Mouse (Mus musculus) hindbrain, postnatal 0 days (tissue): ENCODE results near the gene Plch1. TPM values are rescaled to one million over a fixed set of nuclear protein-coding genes. Genes with fewer than 3 reads are reported as not detected.

Source experiments
- ATAC-seq: fragments of 200-750 bp; cut with Nextera tagmentation; 2 replicates; pipeline ENCODE4 v1.8.0; 2017; ENCODE audit warnings: mild to moderate bottlenecking, moderate TSS enrichment, moderate library complexity
- DNase-seq: peaks from one replicate; pipeline ENCODE4 v3.0.0-alpha.2; 2015; ENCODE audit warnings: low spot score
- H3K27ac ChIP-seq: fragments of 300-500 bp; sonication (generic); 2 replicates; pipeline ENCODE4 v1.5.1; 2014; ENCODE audit warnings: mild to moderate bottlenecking
- H3K27me3 ChIP-seq: fragments of 300-500 bp; sonication (generic); 2 replicates; pipeline ENCODE4 v1.6.1; 2014; ENCODE audit warnings: low read length, mixed read lengths; ENCODE audit not compliant: insufficient read depth
- H3K36me3 ChIP-seq: fragments of 300-500 bp; sonication (generic); 2 replicates; pipeline ENCODE4 v1.6.1; 2014; ENCODE audit warnings: low read length, mixed read lengths; ENCODE audit not compliant: insufficient read depth
- H3K4me1 ChIP-seq: fragments of 300-500 bp; sonication (generic); 2 replicates; pipeline ENCODE4 v1.6.1; 2014; ENCODE audit warnings: antibody characterized with exemption, low read length, mixed read lengths; ENCODE audit not compliant: insufficient read depth
- H3K4me2 ChIP-seq: fragments of 300-500 bp; sonication (generic); 2 replicates; pipeline ENCODE4 v1.6.1; 2014; ENCODE audit warnings: low read depth, mild to moderate bottlenecking, low read length, moderate library complexity, mixed read lengths
- H3K4me3 ChIP-seq: fragments of 300-500 bp; sonication (generic); 2 replicates; pipeline ENCODE4 v1.5.1; 2014; ENCODE audit warnings: low read length
- H3K9ac ChIP-seq: fragments of 300-500 bp; sonication (generic); replicated peaks from 2 replicates; pipeline ENCODE4 v1.6.1; 2014; ENCODE audit warnings: mild to moderate bottlenecking, low read length, moderate library complexity, mixed read lengths
- H3K9me3 ChIP-seq: fragments of 300-500 bp; sonication (generic); 2 replicates; pipeline ENCODE4 v1.6.1; 2016; ENCODE audit warnings: low read length, mixed read lengths
- CTCF ChIP-seq: IDR thresholded peaks from 2 replicates; pipeline ENCODE4 v1.5.1; 2016; ENCODE audit warnings: antibody characterized with exemption, control low read depth, low read depth
- WGBS: fragments of 180-500 bp; shearing (Covaris S2); extraction: QIAGEN DNeasy Blood & Tissue Kit; methylation state at CpG from one replicate; pipeline ENCODE4 v1.1.7; 2014; 5-methylcytosine and 5-hydroxymethylcytosine counted together
- polyA plus RNA-seq: library from polyadenylated mRNA; unstranded; fragments of >200 nt; fragmentation: Nextera tagmentation; extraction: Ambion mirVana; gene quantifications from 2 replicates; pipeline ENCODE4 v1.2.1, GENCODE M21; 2015
- total RNA-seq: library from RNA; depleted of rRNA; stranded (reverse); fragments of >200 nt; gene quantifications from 2 replicates; pipeline ENCODE4 v1.2.3, GENCODE M21; 2014

Gene Plch1
- total and polyA plus RNA-seq, 2 experiments from 2014 or later, result 4.1 to 11.7 TPM

DNA sequence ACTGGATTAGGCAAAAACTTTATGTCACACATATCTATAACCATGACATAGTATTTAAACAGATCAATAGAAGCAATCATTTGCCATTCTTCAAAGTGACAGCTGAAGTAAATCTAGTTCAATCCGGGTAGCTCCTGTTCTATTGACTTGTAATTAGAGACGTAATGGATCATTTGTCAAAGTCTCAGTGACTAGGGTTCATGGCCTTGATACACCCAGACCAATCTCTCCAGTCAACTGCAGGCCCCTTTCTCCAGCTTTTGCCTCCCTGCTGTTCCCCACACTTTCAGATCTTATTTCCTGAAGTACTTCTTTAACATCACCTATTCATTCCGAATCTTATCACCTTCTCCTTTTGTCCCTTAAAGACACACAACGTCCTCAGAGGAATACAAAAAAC is 56.8 kb downstream of the Plch1 start:
- Histone ChIP-seq H3K27me3 (no peaks in the 10 kb centered on the region), H3K9me3 (no peaks in the 10 kb centered on the region), H3K27ac (no peak overlapping the region), H3K4me3 (no peak overlapping the region), H3K4me1 (no peaks in the 10 kb centered on the region), H3K36me3 (no peaks in the 10 kb centered on the region), H3K4me2 (no peak overlapping the region), H3K9ac (no peak overlapping the region)
- DNase-seq (no peak), ATAC-seq (no peak)
- no peak for TF ChIP-seq CTCF
- WGBS, result 45% methylated on average over 4 of the region's 4 CpGs

DNA sequence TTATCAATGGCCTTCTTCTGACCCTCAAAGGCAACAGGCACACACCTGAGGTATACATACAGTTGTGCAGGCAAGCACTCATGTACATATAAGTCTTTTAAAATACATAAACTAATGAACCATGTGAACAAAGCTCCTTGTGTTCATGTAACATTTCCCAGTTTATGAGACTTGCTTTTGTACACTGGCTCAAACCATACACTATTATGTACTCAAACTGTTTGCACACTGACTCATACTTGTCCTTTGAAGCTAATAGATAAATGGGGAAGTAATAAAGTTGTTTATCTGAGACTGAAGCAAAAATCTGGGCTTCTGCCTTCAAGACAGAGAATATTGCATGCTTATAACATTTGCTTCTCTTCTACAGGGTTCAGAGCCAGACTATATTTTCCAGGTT is 61.5 kb downstream of the Plch1 start:
- TF ChIP-seq CTCF, result no peak
- ATAC-seq (no peak), DNase-seq (no peak)
- Histone ChIP-seq H3K27ac (no peak overlapping the region), H3K9me3 (no peaks in the 10 kb centered on the region), H3K27me3 (no peaks in the 10 kb centered on the region), H3K4me3 (no peak overlapping the region), H3K4me2 (no peak overlapping the region), H3K9ac (no peak overlapping the region), H3K36me3 (no peaks in the 10 kb centered on the region), H3K4me1 (no peaks in the 10 kb centered on the region)

DNA sequence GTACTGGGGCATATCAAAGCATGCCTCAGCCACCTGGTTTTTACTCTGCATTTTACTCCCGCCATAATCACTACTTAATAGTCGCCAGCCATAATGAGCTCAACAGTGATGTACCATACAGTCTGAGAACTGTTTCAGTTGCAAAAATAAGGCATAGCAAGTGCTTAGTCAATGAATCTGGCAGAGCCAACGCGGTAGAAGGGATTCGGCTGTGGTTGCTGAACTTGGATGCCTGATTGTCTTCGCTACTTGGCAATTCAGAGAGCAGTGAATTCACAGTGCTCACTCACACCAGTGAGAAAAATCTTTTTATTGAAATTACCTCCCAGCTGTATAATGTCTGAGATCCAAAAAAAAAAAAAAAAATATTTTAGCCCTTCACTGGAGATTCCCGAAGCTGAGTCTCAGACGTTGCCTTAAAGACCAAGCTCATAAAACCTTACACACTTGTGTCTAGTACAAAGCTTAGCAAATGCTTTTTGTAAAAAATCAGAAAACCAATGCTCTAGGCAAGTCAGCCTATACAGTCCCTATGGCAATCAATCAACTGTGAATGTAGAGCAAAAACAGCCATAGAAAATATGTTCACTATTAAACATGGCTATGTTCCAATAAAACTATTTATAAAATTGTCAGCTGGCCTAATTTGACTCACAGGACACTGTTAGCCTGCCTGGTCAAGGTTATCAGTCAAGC is 62.2 kb downstream of the Plch1 start:
- Histone ChIP-seq H3K4me1 (no peaks in the 10 kb centered on the region), H3K27ac (no peak overlapping the region), H3K4me2 (no peak overlapping the region), H3K4me3 (no peak overlapping the region), H3K27me3 (no peaks in the 10 kb centered on the region), H3K9me3 (no peaks in the 10 kb centered on the region), H3K36me3 (no peaks in the 10 kb centered on the region), H3K9ac (no peak overlapping the region)
- WGBS, result 50% methylated on average over 8 of the region's 8 CpGs
- DNase-seq (no peak), ATAC-seq (no peak)
- TF ChIP-seq CTCF, result no peak

DNA sequence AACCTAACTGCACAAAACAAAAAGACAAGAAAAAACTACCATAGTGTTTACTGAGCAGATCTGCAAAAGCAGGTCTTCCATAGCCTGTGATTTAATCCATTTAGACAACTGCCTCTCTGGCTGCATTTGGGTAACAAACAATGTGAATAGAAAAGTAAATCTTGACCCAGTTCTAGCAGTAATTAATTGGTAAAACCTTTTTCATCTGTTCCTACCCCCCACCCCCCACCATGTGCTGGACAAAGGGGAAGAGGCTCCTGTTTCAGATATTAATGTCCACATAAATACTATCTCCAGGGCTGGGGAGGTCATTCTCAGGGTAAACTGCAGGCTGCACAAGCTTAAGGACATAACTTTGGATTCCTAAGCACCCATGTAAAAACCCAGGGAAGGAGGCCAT is 63.5 kb downstream of the Plch1 start:
- Histone ChIP-seq H3K9me3 (no peaks in the 10 kb centered on the region), H3K4me2 (no peak overlapping the region), H3K27me3 (no peaks in the 10 kb centered on the region), H3K36me3 (no peaks in the 10 kb centered on the region), H3K4me1 (no peaks in the 10 kb centered on the region), H3K27ac (no peak overlapping the region), H3K4me3 (no peak overlapping the region), H3K9ac (no peak overlapping the region)
- DNase-seq (no peak), ATAC-seq (no peak)
- no peak for TF ChIP-seq CTCF

DNA sequence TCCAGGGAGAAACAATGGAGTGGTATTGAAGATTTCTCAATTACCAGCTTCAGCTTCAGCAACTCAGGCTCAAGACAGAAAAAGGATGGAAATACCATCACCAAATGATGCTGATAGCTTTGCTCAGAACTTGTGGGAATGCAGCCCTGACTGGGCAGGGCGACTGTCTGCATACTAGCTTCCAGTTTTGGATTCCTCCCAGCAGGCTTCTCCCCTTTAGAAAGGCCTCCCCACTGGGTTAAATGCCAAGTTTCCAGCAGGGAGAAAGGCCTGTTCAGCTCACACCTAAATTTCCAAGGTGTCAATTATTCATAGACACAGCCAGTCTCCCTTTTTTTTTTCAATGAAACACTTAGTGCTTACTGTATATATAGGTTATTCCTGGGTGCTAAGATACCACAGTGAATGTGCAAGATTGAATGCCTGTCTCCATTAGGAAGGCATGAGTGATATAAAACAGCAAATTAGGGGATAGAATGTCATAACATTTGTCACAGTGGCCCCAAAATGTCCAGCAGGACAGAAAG is 75.3 kb downstream of the Plch1 start:
- no peak overlapping the region; the same call in 1 of the 2 replicates for H3K27ac ChIP-seq

DNA sequence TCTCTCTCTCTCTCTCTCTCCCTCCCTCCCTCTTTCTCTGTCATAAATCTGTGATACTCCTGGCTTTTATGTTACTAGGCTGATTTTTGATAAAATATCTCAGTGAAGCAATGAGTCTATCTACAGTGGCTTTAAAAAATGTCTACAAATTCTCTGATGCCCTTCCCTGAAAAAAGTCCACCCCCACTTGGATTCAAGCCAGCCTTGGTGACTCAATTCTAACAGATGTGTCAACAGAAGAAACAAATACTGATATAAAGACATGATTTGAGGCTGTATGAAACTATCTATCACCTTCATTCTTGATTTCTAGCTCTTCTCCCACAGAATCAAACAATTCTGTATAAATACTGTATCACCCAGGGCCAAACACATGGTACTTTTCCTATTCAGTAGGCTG is 76.6 kb downstream of the Plch1 start:
- Histone ChIP-seq H3K4me2 (no peak overlapping the region), H3K9ac (no peak overlapping the region), H3K36me3 (no peaks in the 10 kb centered on the region), H3K27me3 (no peaks in the 10 kb centered on the region), H3K27ac (no peak overlapping the region), H3K9me3 (no peaks in the 10 kb centered on the region), H3K4me3 (no peak overlapping the region), H3K4me1 (no peaks in the 10 kb centered on the region)
- no peak for ATAC-seq
- DNase-seq, result peak; percentile 15
- TF ChIP-seq CTCF, result no peak

More for the DNA sequence above, 75.3 kb downstream of the Plch1 start:
- TF ChIP-seq CTCF, result no peak
- 23% methylated on average over 1 of the region's 1 CpGs for WGBS
- no peaks in the 10 kb centered on the region for H3K27me3 ChIP-seq
- no peaks in the 10 kb centered on the region for H3K9me3 ChIP-seq
- H3K4me2 ChIP-seq, result no peak overlapping the region
- H3K36me3 ChIP-seq, result no peaks in the 10 kb centered on the region
- DNase-seq, result peak; percentile 46
- H3K4me1 ChIP-seq, result no peaks in the 10 kb centered on the region
- no peak for ATAC-seq
- H3K9ac ChIP-seq, result no peak overlapping the region
- no peak overlapping the region for H3K4me3 ChIP-seq

DNA sequence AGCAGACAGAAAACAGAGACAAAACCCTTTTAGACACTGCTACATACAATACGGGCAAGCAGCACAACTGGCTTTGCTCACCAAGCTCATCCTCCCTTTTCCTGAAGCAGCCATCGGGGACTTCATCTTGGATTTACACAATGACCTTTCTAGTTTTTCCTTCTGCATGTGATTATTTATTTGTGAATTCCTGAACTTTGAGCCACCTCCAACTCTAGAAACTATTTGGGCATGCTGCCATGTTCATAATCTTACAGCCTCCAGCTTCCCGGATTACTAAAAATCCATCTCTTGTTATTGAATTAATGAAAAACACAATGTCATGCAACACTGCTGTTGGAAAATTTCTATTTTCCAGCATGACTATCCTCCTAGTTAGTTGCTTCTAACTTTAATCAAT is 84.1 kb downstream of the Plch1 start:
- no peak overlapping the region for H3K4me2 ChIP-seq
- 67% methylated on average over 3 of the region's 3 CpGs for WGBS
- H3K4me1 ChIP-seq, result no peaks in the 10 kb centered on the region
- no peak for DNase-seq
- H3K9me3 ChIP-seq, result no peaks in the 10 kb centered on the region
- ATAC-seq, result no peak
- H3K9ac ChIP-seq, result no peak overlapping the region
- H3K36me3 ChIP-seq, result no peaks in the 10 kb centered on the region
- no peak for TF ChIP-seq CTCF
- no peak overlapping the region for H3K4me3 ChIP-seq
- H3K27ac ChIP-seq, result no peak overlapping the region
- H3K27me3 ChIP-seq, result no peaks in the 10 kb centered on the region
